Mouse (Mus musculus) embryonic stem cell, embryonic (primary cell): ENCODE results near the gene Gne.

Source experiments
- CTCF ChIA-PET, 4 experiments: fragments of 300-600 bp in 2 of 4; fragments of 350-600 bp in 2 of 4; sonication (Branson Sonifier 250); formaldehyde crosslinking; loops; one replicate each; lab custom pipeline; 2022; ENCODE audit warnings: inconsistent platforms in 2 of 4; lab: Charles Lee
- POLR2A ChIA-PET, 4 experiments: fragments of 300-600 bp in 2 of 4; fragments of 350-600 bp in 2 of 4; sonication (Branson Sonifier 250); formaldehyde crosslinking; loops; one replicate each; lab custom pipeline; 2022; ENCODE audit warnings: antibody characterized with exemption in 4 of 4, inconsistent platforms in 1 of 4; lab: Charles Lee

The Gne gene

DNA sequence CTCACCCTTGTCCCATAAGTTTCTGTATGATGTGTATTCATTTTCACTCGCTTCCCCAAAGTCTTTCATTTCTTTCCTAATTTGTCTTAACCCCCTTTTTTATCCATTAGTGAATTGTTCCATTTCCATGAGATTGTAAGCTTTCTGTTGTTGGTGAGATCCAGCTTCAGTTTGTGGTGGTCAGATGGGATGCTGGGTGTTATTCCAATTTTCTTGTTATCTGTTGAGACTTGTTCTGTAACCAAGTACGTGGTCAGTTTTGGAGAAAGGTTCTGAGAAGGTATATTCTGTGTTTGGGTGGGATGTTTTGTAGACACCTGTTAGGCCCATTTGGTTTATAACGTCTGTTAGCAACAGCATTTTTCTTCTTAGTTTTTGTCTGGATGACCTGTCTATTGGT is 1.6 kb upstream of the Gne start:
- ChIA-PET CTCF (interaction anchor here in 1 of 4 experiments (0.8 to 1.2 kb wide), 3 partner anchors 9 to 34 kb away, joined by 3 to 5 read pairs (median 3); no protein-coding TSS in a partner anchor), POLR2A (interaction anchor here in 1 of 4 experiments (0.7 kb wide), 1 partner anchor 72 kb away, joined by 3 read pairs; no protein-coding TSS in a partner anchor)

DNA sequence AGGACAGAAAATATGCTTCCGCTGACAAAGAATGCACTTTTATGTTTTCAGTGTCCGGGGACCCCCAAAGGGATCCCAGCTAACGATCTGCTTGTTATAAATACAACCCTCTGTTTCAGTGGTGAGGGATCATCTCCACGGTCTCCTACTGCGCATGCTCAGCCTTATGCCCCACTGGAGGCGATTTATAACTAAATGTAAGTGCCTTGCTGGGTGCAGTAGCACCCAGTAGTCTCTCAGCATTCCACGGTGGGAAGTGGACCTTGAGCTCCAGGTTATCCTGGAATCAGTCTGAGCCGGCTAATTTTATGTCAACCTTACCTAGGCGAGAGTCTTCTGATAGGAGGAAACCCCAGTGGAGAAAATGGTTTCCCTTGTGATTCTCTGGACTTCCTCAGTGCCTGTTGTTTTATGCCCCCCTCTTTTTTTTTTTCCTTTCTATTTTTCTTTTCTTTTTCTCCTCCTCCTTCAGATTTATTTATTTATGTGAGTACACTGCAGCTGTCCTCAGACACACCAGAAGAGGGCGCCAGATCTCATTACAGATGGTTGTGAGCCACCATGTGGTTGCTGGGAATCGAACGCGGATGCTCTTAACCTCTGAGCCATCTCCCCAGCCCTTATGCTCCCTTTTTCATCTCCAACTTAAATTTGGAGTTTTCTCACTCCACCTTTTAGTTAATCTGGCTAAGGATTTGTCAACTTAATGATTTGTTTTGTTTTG is 787 bp upstream of the Gne start:
- ChIA-PET CTCF (interaction anchor here in 3 of 4 experiments (0.7 to 1.5 kb wide), 7 partner anchors 9 to 35 kb away, joined by 3 to 5 read pairs (median 3); no protein-coding TSS in a partner anchor), POLR2A (interaction anchor here in 2 of 4 experiments (0.7 to 2.0 kb wide), 10 partner anchors 11 to 492 kb away, joined by 3 to 13 read pairs (median 6); no protein-coding TSS in a partner anchor)

DNA sequence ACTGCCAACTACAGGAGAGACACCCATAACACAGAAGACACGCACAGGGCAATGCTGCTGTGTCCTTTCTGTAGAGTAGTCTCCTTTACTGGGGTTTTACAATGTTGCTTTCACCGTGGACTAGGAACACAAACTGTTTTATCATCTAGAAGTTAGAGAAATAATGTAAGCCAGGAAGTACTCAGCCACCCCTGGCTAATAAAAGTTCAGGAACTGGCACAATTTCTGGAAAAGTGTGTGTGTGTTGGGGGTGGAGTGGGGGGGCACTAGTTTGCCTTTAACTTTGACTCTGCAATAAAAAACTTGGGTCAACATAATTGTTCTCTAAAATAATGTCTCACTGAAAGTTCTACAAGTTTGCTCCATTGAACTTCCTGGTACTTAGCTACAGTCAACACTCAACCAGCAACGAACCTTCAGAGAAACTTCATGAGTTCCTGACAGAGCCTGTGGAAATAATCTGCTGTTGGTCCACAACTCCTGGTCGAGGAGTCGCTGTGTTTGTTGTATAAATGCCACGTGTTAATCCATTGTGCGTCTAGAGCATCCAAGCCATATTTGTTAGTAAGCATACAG is 5.5 kb downstream of the Gne start:
- ChIA-PET POLR2A (interaction anchor here in 1 of 4 experiments (1.1 kb wide), 2 partner anchors 12 to 39 kb away, joined by 3 read pairs; no protein-coding TSS in a partner anchor), CTCF (interaction anchor here in 1 of 4 experiments (0.6 kb wide), 1 partner anchor 541 kb away, joined by 4 read pairs; no protein-coding TSS in a partner anchor)

- POLR2A ChIA-PET = interaction anchor here in 2 of 4 experiments (0.7 to 1.0 kb wide), 3 partner anchors 9 to 96 kb away, joined by 3 to 4 read pairs (median 3); no protein-coding TSS in a partner anchor
Observed at GRCm38 (mm10) chr4:44074422-44074821, 9.6 kb downstream of the Gne start.

DNA sequence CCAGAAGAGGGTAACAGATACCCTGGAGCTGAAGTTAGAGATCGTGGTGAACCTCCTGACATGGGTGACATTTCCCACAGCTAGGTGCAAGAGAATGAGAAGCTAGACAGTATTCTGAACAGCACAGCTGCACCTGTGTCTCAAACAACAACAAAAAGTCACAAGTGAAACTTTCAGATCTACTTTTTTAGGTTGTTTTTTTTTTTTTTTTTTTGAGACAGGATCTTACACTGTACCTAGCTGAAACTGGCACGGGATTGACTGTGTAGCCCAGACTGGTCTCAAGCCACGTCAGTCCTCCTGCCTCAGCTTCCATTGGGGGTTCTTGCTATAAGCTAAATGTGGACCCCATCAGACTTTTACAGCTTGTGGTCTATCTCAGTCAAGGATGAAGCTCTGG is 10.2 kb downstream of the Gne start:
- POLR2A ChIA-PET = interaction anchor here (0.6 to 2.6 kb wide), 12 partner anchors 8 to 1527 kb away, joined by 3 to 13 read pairs (median 4); partner anchors contain the start of gene Gne (in 2 of the 4)

More at GRCm38 (mm10) chr4:44074422-44074821, 9.6 kb downstream of the Gne start:
- CTCF ChIA-PET = interaction anchor here in 1 of 4 experiments (1.3 kb wide), 1 partner anchor 9 kb away, joined by 3 read pairs; no protein-coding TSS in a partner anchor

GRCm38 (mm10) chr4:44072873-44073441 is 11.0 kb downstream of the Gne start:
- CTCF ChIA-PET = interaction anchor here (0.6 to 1.1 kb wide), 6 partner anchors 40 to 167 kb away, joined by 3 to 4 read pairs (median 4); no protein-coding TSS in a partner anchor
- POLR2A ChIA-PET = interaction anchor here (0.5 to 2.6 kb wide), 15 partner anchors 10 to 127 kb away, joined by 3 to 13 read pairs (median 4); partner anchors contain the start of gene Gne (in 2 of the 4)

More for the DNA sequence above, 10.2 kb downstream of the Gne start:
- CTCF ChIA-PET = interaction anchor here in 2 of 4 experiments (0.6 to 1.0 kb wide), 3 partner anchors 39 to 167 kb away, joined by 4 read pairs; no protein-coding TSS in a partner anchor

GRCm38 (mm10) chr4:44072146-44072872 is 11.7 kb downstream of the Gne start:
- CTCF ChIA-PET = interaction anchor here in 2 of 4 experiments (1.1 kb wide), 2 partner anchors 47 to 166 kb away, joined by 3 to 4 read pairs; no protein-coding TSS in a partner anchor
- POLR2A ChIA-PET = interaction anchor here in 3 of 4 experiments (0.5 to 2.6 kb wide), 15 partner anchors 10 to 127 kb away, joined by 3 to 13 read pairs (median 4); partner anchors contain the start of gene Gne (in 2 of the 3)

GRCm38 (mm10) chr4:44071741-44072145 is 12.2 kb downstream of the Gne start:
- POLR2A ChIA-PET = interaction anchor here in 3 of 4 experiments (0.5 to 2.6 kb wide), 11 partner anchors 9 to 197 kb away, joined by 3 to 13 read pairs (median 4); partner anchors contain the start of gene Gne (in 1 of the 3)
- CTCF ChIA-PET = interaction anchor here in 1 of 4 experiments (1.1 kb wide), 1 partner anchor 48 kb away, joined by 3 read pairs; no protein-coding TSS in a partner anchor

GRCm38 (mm10) chr4:44070641-44071040 is 13.3 kb downstream of the Gne start:
- CTCF ChIA-PET = no interaction called here
- POLR2A ChIA-PET = interaction anchor here in 1 of 4 experiments (1.4 kb wide), 1 partner anchor 42 kb away, joined by 6 read pairs; no protein-coding TSS in a partner anchor

DNA sequence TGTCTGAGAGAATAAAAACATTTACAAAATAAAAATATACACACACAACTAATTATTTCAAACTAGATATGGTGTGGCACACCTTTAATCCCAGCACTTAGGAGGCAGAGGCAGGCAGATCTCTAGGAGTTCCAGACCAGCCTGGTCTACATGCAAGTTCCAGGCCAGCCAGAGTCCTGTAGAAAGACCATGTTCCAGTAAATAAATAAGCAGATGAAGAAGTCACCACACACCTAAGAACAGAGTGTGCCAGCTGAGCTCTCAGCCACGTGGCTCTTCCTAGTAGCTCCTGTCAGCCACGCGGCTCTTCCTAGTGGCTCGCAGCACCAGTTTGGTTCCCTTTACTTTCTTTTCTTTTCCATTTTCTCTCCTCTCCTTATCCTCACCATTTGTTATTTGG is 14.6 kb downstream of the Gne start:
- ChIA-PET POLR2A (interaction anchor here in 2 of 4 experiments (1.2 to 1.6 kb wide), 3 partner anchors 11 to 57 kb away, joined by 3 to 9 read pairs (median 3); partner anchors contain the start of gene Gne (in 1 of the 2)), CTCF (interaction anchor here in 1 of 4 experiments (1.3 kb wide), 1 partner anchor 50 kb away, joined by 3 read pairs; no protein-coding TSS in a partner anchor)

DNA sequence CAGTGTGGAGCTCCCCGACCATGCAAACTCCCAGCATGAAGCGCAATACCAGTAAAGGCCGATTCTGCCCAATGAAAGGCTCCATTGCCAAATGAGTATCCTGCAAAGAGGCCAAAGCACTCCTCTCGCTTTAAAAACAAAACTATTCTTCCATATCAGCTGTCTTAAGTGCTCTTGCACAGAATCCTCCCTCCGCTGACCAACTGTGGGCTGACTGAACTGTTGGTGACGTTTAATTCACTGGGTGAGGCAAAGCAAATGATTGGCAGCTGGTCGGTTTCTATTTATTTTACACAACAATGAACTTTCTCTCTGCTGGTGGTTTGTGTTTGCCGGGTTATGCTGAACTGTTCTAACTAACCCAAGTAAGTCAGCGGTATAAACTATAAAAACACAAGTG is 15.2 kb downstream of the Gne start:
- POLR2A ChIA-PET = interaction anchor here in 3 of 4 experiments (0.5 to 1.6 kb wide), 7 partner anchors 10 to 178 kb away, joined by 3 to 9 read pairs (median 4); partner anchors contain the start of gene Gne (in 1 of the 3)
- CTCF ChIA-PET = interaction anchor here in 1 of 4 experiments (1.3 kb wide), 1 partner anchor 51 kb away, joined by 3 read pairs; no protein-coding TSS in a partner anchor

DNA sequence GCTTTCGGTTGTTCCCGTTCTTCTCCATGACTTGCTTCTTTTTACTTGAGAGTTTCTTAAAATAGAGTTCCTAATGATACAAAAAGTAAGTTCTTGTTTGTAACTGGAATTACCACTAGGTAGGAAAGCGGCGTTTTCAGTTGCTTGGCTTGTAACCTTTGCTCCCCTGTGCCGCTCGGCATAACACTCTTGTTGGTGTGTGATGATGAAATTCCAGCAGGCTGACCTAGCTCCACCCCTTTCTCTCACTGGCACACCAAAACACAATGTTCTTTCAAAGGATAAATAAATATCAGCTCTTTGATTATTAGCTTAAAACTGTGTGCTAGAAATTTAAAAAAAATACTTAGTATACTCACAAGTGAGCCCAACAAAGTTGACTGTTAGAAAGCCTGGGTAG is 17.1 kb downstream of the Gne start:
- CTCF ChIA-PET = interaction anchor here (0.6 to 2.7 kb wide), 6 partner anchors 48 to 1079 kb away, joined by 3 to 26 read pairs (median 5); no protein-coding TSS in a partner anchor
- POLR2A ChIA-PET = interaction anchor here in 2 of 4 experiments (0.5 to 2.6 kb wide), 11 partner anchors 9 to 94 kb away, joined by 3 to 12 read pairs (median 3); partner anchors contain the start of gene Gne (in 1 of the 2)

GRCm38 (mm10) chr4:44065355-44066025 is 18.5 kb downstream of the Gne start:
- CTCF ChIA-PET = interaction anchor here in 3 of 4 experiments (0.6 to 2.7 kb wide), 13 partner anchors 8 to 495 kb away, joined by 3 to 26 read pairs (median 3); no protein-coding TSS in a partner anchor
- POLR2A ChIA-PET = interaction anchor here in 3 of 4 experiments (0.7 to 2.6 kb wide), 19 partner anchors 9 to 507 kb away, joined by 3 to 12 read pairs (median 4); partner anchors contain the start of gene Gne (in 1 of the 3)

GRCm38 (mm10) chr4:44062816-44063215 is 21.2 kb downstream of the Gne start:
- ChIA-PET POLR2A (interaction anchor here (0.5 to 3.4 kb wide), 26 partner anchors 9 to 266 kb away, joined by 3 to 29 read pairs (median 4); no protein-coding TSS in a partner anchor), CTCF (interaction anchor here (0.5 to 1.1 kb wide), 5 partner anchors 50 to 584 kb away, joined by 3 to 4 read pairs (median 3); no protein-coding TSS in a partner anchor)

DNA sequence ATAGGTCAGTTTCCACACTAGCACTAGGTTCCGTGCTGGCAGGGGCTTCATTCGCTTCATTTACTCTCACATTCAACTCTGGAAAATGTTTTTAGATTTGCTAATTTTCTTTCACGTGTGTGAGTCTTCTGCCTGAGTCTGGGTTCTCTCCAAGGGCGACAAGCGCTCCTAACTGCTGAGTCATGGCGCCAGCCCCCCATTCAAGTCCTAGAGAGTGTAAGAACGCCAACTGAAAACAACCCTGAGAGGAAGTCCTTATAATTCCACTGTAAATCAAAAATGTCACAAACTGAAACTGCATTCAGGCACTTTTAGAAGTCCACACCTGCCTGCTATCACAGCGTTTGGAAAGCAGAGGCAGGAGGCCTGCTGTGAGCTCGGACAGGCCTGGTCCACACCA is 21.9 kb downstream of the Gne start:
- CTCF ChIA-PET = interaction anchor here (0.6 to 1.1 kb wide), 7 partner anchors 12 to 471 kb away, joined by 3 to 8 read pairs (median 3); no protein-coding TSS in a partner anchor
- POLR2A ChIA-PET = interaction anchor here (0.5 to 3.4 kb wide), 35 partner anchors 9 to 1501 kb away, joined by 3 to 29 read pairs (median 3); no protein-coding TSS in a partner anchor
